In the genomic region with DNA sequence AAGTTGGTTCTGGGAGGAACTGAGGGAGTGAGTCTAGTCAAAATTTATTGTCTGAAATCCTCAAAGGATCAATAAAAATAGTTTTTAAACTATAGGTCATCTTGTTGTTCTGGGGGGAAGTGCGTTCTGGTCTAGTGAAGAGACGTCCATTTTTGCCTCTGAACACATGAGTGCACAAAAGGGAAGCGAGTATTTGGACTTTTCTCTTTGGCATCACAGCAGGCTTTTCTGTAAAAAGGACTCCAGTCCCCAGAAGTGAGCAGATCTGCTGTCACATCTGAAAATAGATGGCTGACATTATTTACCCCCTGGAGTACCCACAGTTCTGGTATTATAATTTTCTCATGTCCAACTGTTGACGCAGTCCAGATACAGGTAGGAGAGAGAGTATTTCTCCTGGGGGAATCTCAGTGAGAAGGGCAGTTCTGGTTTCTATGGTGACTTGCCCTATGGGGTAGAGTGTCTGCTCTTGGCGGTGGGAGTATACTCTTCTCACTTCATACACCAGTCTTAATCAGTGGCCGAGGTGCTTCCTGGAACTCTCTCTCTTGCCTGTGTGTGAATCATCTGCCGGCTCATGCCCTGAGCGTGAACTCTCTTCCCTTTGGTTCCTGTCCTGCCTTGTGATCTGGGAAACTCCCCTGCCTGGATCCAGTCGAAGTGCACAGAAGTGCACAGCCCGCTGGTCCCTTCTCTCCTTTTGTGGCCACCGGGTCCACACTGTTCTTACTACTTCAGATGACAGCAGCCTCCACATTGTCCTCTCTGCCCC, we compare ENCODE assay signal across 9 mouse cellular contexts. TPM values are rescaled to one million over a fixed set of nuclear protein-coding genes. Genes with fewer than 3 reads are reported as not detected.
DNase-seq lines count a peak whose midpoint lies in the region; ATAC-seq and TF ChIP-seq lines count a peak whose summit lies in the region.
"Had no signal": no experiment of that assay in that cellular context is flagged by ENCODE, and none has a peak within 500 bp of the region (broad histone marks: within the 10 kb centered on the region; RNA-seq: fewer than 3 reads in every experiment).

No protein-coding gene starts in this region.

- ATAC-seq in heart, embryonic 14.5 days (ENCODE audit: insufficient number of reproducible peaks, insufficient read depth, low FRiP score, low read depth): peak; percentile 47
- peak; percentile 91 for ATAC-seq in kidney, postnatal 0 days (replicated peaks; ENCODE audit: low FRiP score, low read depth)
- peak; percentile 40; the same call in 1 of the 2 replicates for ATAC-seq in midbrain, embryonic 13.5 days

- no peak overlapping the region for H3K9ac ChIP-seq in heart, embryonic 14.5 days (ENCODE audit: low read length)
- no peak overlapping the region for H3K9ac ChIP-seq in kidney, postnatal 0 days (ENCODE audit: low read depth, low read length)
- H3K9ac ChIP-seq in midbrain, embryonic 13.5 days (replicated peaks): no peak overlapping the region
- H3K9ac ChIP-seq: limb, embryonic 13.5 days had no signal

- whole genome bisulfite sequencing in cerebellum, adult 2 months: 21% methylated on average over 11 of the region's 11 CpGs
- 26% methylated on average over 11 of the region's 11 CpGs for WGBS in heart, embryonic 14.5 days
- WGBS in kidney, postnatal 0 days: 15% methylated on average over 11 of the region's 11 CpGs
- 45% methylated on average over 11 of the region's 11 CpGs for WGBS in midbrain, embryonic 13.5 days

- H3K9me3 ChIP-seq in heart, embryonic 14.5 days (ENCODE audit: control insufficient read depth, low read length): no peaks in the 10 kb centered on the region
- H3K9me3 ChIP-seq in kidney, postnatal 0 days (replicated peaks; ENCODE audit: low read length): no peaks in the 10 kb centered on the region
- no peaks in the 10 kb centered on the region for H3K9me3 ChIP-seq in midbrain, embryonic 13.5 days
- H3K9me3 ChIP-seq: limb, embryonic 13.5 days had no signal

- 0 out of 2 replicates have a peak overlapping the region, but pooled peaks have one; percentile 1 for H3K4me2 ChIP-seq in heart, embryonic 14.5 days (ENCODE audit: low read length)
- H3K4me2 ChIP-seq in kidney, postnatal 0 days (ENCODE audit: low read length): peak overlapping the region; percentile 18; the same call in 1 of the 2 replicates
- H3K4me2 ChIP-seq in midbrain, embryonic 13.5 days (replicated peaks): no peak overlapping the region
- H3K4me2 ChIP-seq: limb, embryonic 13.5 days had no signal

- H3K4me1 ChIP-seq in cerebellum, adult 2 months (ENCODE audit: control insufficient read depth, insufficient read depth, low read length): peaks cover 19% of the 10 kb centered on the region
- H3K4me1 ChIP-seq in heart, embryonic 14.5 days (ENCODE audit: control insufficient read depth in 2 of 2, insufficient read depth in 2 of 2, low read length in 2 of 2): peaks cover 15 to 25% of the 10 kb centered on the region in 2 experiments
- peaks cover 12% of the 10 kb centered on the region for H3K4me1 ChIP-seq in kidney, postnatal 0 days (replicated peaks; ENCODE audit: insufficient read depth, low read length)
- H3K4me1 ChIP-seq in midbrain, embryonic 13.5 days (replicated peaks): peaks cover 27% of the 10 kb centered on the region

- no peak for TF ChIP-seq POLR2A in cerebellum, adult 2 months (IDR thresholded peaks at IDR 0.05; ENCODE audit: borderline replicate concordance, insufficient read depth, low read length)

- H3K27me3 ChIP-seq in cerebellum, adult 2 months (ENCODE audit: control insufficient read depth, insufficient read depth, low read length): no peaks in the 10 kb centered on the region
- H3K27me3 ChIP-seq in heart, embryonic 14.5 days (ENCODE audit: control insufficient read depth, insufficient read depth, low read length): no peaks in the 10 kb centered on the region
- H3K27me3 ChIP-seq in kidney, postnatal 0 days (ENCODE audit: insufficient read depth, low read length): no peaks in the 10 kb centered on the region
- H3K27me3 ChIP-seq in midbrain, embryonic 13.5 days: no peaks in the 10 kb centered on the region
- H3K27me3 ChIP-seq: limb, embryonic 13.5 days had no signal

- H3K36me3 ChIP-seq in heart, embryonic 14.5 days (ENCODE audit: control insufficient read depth, insufficient read depth, low read length): peaks cover 5% of the 10 kb centered on the region
- H3K36me3 ChIP-seq in kidney, postnatal 0 days (ENCODE audit: insufficient read depth, low read length): 0 out of 2 replicates have a peak, but pooled peaks cover 3% of the 10 kb centered on the region
- peaks cover 8% of the 10 kb centered on the region for H3K36me3 ChIP-seq in midbrain, embryonic 13.5 days

- peak; percentile 31 to 44 for DNase-seq in cerebellum, adult 2 months
- no peak for DNase-seq in cerebellum, adult 9-10 months
- DNase-seq in NIH3T3 (ENCODE audit: low read depth): peak; percentile 60
- peak; percentile 87 for DNase-seq in kidney, postnatal 0 days (ENCODE audit: low spot score)
- no peak for DNase-seq in left cerebral cortex, adult 9 months (ENCODE audit: low spot score in 2 of 2)
- no peak for DNase-seq in cerebellum, postnatal 10 days

- no peak overlapping the region for H3K4me3 ChIP-seq in cerebellum, adult 2 months (replicated peaks; ENCODE audit: insufficient read depth, low read depth, low read length)
- no peak overlapping the region for H3K4me3 ChIP-seq in heart, embryonic 14.5 days (ENCODE audit: control insufficient read depth in 1 of 2, insufficient read depth in 1 of 2, low read depth in 1 of 2, low read length in 2 of 2)
- no peak overlapping the region for H3K4me3 ChIP-seq in kidney, postnatal 0 days (replicated peaks; ENCODE audit: low read depth, low read length)
- H3K4me3 ChIP-seq in midbrain, embryonic 13.5 days (replicated peaks): no peak overlapping the region
- H3K4me3 ChIP-seq: limb, embryonic 13.5 days had no signal

- no peak for TF ChIP-seq CTCF in cerebellum, adult 2 months (IDR thresholded peaks at IDR 0.05; ENCODE audit: borderline replicate concordance, insufficient read depth, low read depth, low read length)
- TF ChIP-seq CTCF in kidney, postnatal 0 days (IDR thresholded peaks at IDR 0.05; ENCODE audit: low read depth): no peak

- no peak overlapping the region for H3K27ac ChIP-seq in cerebellum, adult 2 months (ENCODE audit: insufficient read depth, low read length)
- H3K27ac ChIP-seq in heart, embryonic 14.5 days (replicated peaks in 1 of 2; ENCODE audit: control insufficient read depth in 1 of 2, insufficient read depth in 1 of 2, low read depth in 2 of 2, low read length in 2 of 2): peak overlapping the region; percentile 29 to 46; a peak in 2 of 4 replicates
- H3K27ac ChIP-seq in kidney, postnatal 0 days: peak overlapping the region; percentile 79
- H3K27ac ChIP-seq in midbrain, embryonic 13.5 days: no peak overlapping the region
- H3K27ac ChIP-seq: limb, embryonic 13.5 days had no signal

RNA-seq across cellular contexts. Expression of a gene that starts 15.2 kb away (rescaled TPM):
- 146 and 147 TPM in 2 replicates for polyA plus RNA-seq in cerebellum, adult 2 months (2012; rRNA removed)
- 87.4 and 91.7 TPM in 2 replicates for polyA plus RNA-seq in heart, embryonic 14.5 days (2014; fragmentation: Nextera tagmentation; extraction: Ambion mirVana)
- 167 and 185 TPM in 2 replicates for polyA plus RNA-seq in kidney, postnatal 0 days (2015; fragmentation: Nextera tagmentation; extraction: Ambion mirVana)
- 220 and 254 TPM in 2 replicates for polyA plus RNA-seq in midbrain, embryonic 13.5 days (2015; fragmentation: Nextera tagmentation; extraction: Ambion mirVana)

RNA-seq across cellular contexts. Expression of a gene that starts 55.0 kb away (rescaled TPM):
- polyA plus RNA-seq in cerebellum, adult 2 months (2012; rRNA removed): not detected in 2 replicates
- not detected in 2 replicates for polyA plus RNA-seq in heart, embryonic 14.5 days (2014; fragmentation: Nextera tagmentation; extraction: Ambion mirVana)
- polyA plus RNA-seq in kidney, postnatal 0 days (2015; fragmentation: Nextera tagmentation; extraction: Ambion mirVana): not detected in 2 replicates
- polyA plus RNA-seq in midbrain, embryonic 13.5 days (2015; fragmentation: Nextera tagmentation; extraction: Ambion mirVana): not detected in 2 replicates
- polyA plus RNA-seq: limb, embryonic 13.5 days had no signal

RNA-seq across cellular contexts. Expression of a gene that starts 59.0 kb away (rescaled TPM):
- polyA plus RNA-seq in cerebellum, adult 2 months (2012; rRNA removed): 1.7 and 3.5 TPM in 2 replicates
- polyA plus RNA-seq in heart, embryonic 14.5 days (2014; fragmentation: Nextera tagmentation; extraction: Ambion mirVana): 9.1 and 10.4 TPM in 2 replicates
- polyA plus RNA-seq in kidney, postnatal 0 days (2015; fragmentation: Nextera tagmentation; extraction: Ambion mirVana): 12.0 and 12.4 TPM in 2 replicates
- 0.67 and 1.3 TPM in 2 replicates for polyA plus RNA-seq in midbrain, embryonic 13.5 days (2015; fragmentation: Nextera tagmentation; extraction: Ambion mirVana)

Comparison
In these comparisons a context has a peak if more than half of its experiments do, and no peak if none do; other contexts are left out.
1. DNase-seq: peak in cerebellum, adult 2 months (2 of 2), NIH3T3 (single experiment) and kidney, postnatal 0 days (single experiment); none in cerebellum, adult 9-10 months (single experiment), left cerebral cortex, adult 9 months (0 of 2) and cerebellum, postnatal 10 days (0 of 2).
2. H3K27ac ChIP-seq: peak in heart, embryonic 14.5 days (2 of 2) and kidney, postnatal 0 days (single experiment); none in cerebellum, adult 2 months (single experiment) and midbrain, embryonic 13.5 days (single experiment).
3. ATAC-seq: peak in every context shown above with its lines; median percentile 91 in kidney, postnatal 0 days; 47 in heart, embryonic 14.5 days; 40 in midbrain, embryonic 13.5 days.